ENCODE assay signal across 10 mouse cellular contexts in the genomic region with DNA sequence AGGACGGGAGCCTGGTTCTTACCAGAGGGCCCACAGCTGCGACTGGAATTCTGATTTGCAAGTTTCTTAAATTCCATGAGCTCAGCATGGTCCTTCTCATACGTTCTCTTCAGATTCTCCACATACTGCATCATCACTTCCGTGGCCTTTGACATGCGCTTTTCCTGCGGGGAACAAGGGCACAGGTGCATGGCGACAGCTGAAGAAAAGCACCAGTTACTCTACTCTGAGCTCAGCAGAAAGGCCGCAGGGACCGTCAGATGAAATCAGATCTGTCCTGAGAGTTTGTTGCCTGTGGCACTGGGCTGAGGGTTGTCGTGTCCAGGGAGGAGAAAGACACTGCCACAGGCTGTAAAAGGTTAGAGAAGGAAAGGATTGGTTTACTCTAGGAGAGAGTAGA. TPM values are rescaled to one million over a fixed set of nuclear protein-coding genes. Genes with fewer than 3 reads are reported as not detected.
DNase-seq lines count a peak whose midpoint lies in the region; ATAC-seq and TF ChIP-seq lines count a peak whose summit lies in the region.
"Not testable (repeated sequence)": the region's sequence is repeated elsewhere in the genome, so short reads cannot be mapped to it uniquely, and the experiment has no call there.
"Had no signal": no experiment of that assay in that cellular context is flagged by ENCODE, and none has a peak within 500 bp of the region (broad histone marks: within the 10 kb centered on the region; RNA-seq: fewer than 3 reads in every experiment).

No protein-coding gene starts in this region.

- not testable (repeated sequence) for H3K4me3 ChIP-seq in embryonic facial prominence, embryonic 14.5 days (ENCODE audit: low read depth, low read length); gastrocnemius, adult 2 months; limb, embryonic 13.5 days; limb, embryonic 15.5 days

- not testable (repeated sequence) for H3K9me3 ChIP-seq in embryonic facial prominence, embryonic 14.5 days (ENCODE audit: control insufficient read depth, low read length); limb, embryonic 13.5 days; limb, embryonic 15.5 days

- H3K4me2 ChIP-seq in embryonic facial prominence, embryonic 14.5 days (ENCODE audit: low read depth, low read length); limb, embryonic 13.5 days (replicated peaks); limb, embryonic 15.5 days: not testable (repeated sequence)

- not testable (repeated sequence) for H3K4me1 ChIP-seq in embryonic facial prominence, embryonic 14.5 days (ENCODE audit: control insufficient read depth, insufficient read depth, low read length); limb, embryonic 13.5 days; limb, embryonic 15.5 days

- peak; percentile 73 for ATAC-seq in embryonic facial prominence, embryonic 14.5 days (ENCODE audit: low read depth)
- peak; percentile 69 for ATAC-seq in limb, embryonic 13.5 days (ENCODE audit: low FRiP score, low read depth)
- ATAC-seq in limb, embryonic 15.5 days (ENCODE audit: insufficient number of reproducible peaks, low FRiP score, low TSS enrichment, low read depth): peak; percentile 31; the same call in 1 of the 2 replicates

- H3K36me3 ChIP-seq in embryonic facial prominence, embryonic 14.5 days (ENCODE audit: control insufficient read depth, insufficient read depth, low read length); limb, embryonic 13.5 days; limb, embryonic 15.5 days: not testable (repeated sequence)

- 56% methylated on average over 10 of the region's 10 CpGs for WGBS in embryonic facial prominence, embryonic 14.5 days
- 75% methylated on average over 10 of the region's 10 CpGs for WGBS in limb, embryonic 13.5 days
- 75% methylated on average over 10 of the region's 10 CpGs for WGBS in limb, embryonic 15.5 days

- not testable (repeated sequence) for TF ChIP-seq CTCF in gastrocnemius, adult 2 months (IDR thresholded peaks at IDR 0.05)

- H3K9ac ChIP-seq in embryonic facial prominence, embryonic 14.5 days (ENCODE audit: low read depth, low read length); limb, embryonic 13.5 days; limb, embryonic 15.5 days: not testable (repeated sequence)

- intact Hi-C loops in gastrocnemius, adult 2 months (cut with DNase I): not testable (repeated sequence)

- not testable (repeated sequence) for H3K27me3 ChIP-seq in embryonic facial prominence, embryonic 14.5 days (replicated peaks; ENCODE audit: control insufficient read depth, insufficient read depth, low read length); limb, embryonic 13.5 days; limb, embryonic 15.5 days

- not testable (repeated sequence) for H3K27ac ChIP-seq in embryonic facial prominence, embryonic 14.5 days (replicated peaks; ENCODE audit: low read depth, low read length); limb, embryonic 13.5 days; limb, embryonic 15.5 days
- peak overlapping the region; percentile 50; the same call in 1 of the 2 replicates for H3K27ac ChIP-seq in gastrocnemius, adult 2 months

- peak; percentile 47 for DNase-seq in embryonic facial prominence, embryonic 14.5 days (ENCODE audit: low spot score)
- not testable (repeated sequence) for DNase-seq in gastrocnemius, adult 2 months
- DNase-seq in skeletal muscle tissue, adult 2 months (ENCODE audit: low read depth, low spot score): peak; percentile 34

RNA-seq across cellular contexts. Expression of a gene that starts 32.7 kb away (rescaled TPM):
- 19.5 and 20.1 TPM in 2 replicates for polyA plus RNA-seq in embryonic facial prominence, embryonic 14.5 days (2014; fragmentation: Nextera tagmentation; extraction: Ambion mirVana)
- total RNA-seq in gastrocnemius, adult 2 months (2021): 1 to 10 TPM; 5.7 to 9.6 TPM
- polyA plus RNA-seq in limb, embryonic 13.5 days (2015; fragmentation: Nextera tagmentation; extraction: Ambion mirVana): 2.4 and 3.2 TPM in 2 replicates
- polyA plus RNA-seq in limb, embryonic 15.5 days (2015; fragmentation: Nextera tagmentation; extraction: Ambion mirVana): 14.6 and 19.4 TPM in 2 replicates
- total RNA-seq: CH12.LX had no signal
- polyA plus RNA-seq: activated CD4-positive, CD25-positive, alpha-beta regulatory T cell, adult 4 months; CD4-positive, CD25-positive, alpha-beta regulatory T cell, adult 4 months; G1E; Patski had no signal

RNA-seq across cellular contexts. Expression of a gene that starts 51.5 kb away (rescaled TPM):
- 30.1 and 30.2 TPM in 2 replicates for polyA plus RNA-seq in embryonic facial prominence, embryonic 14.5 days (2014; fragmentation: Nextera tagmentation; extraction: Ambion mirVana)
- total RNA-seq in gastrocnemius, adult 2 months (2021): 10 to 100 TPM; 20.1 to 21.4 TPM
- 18.5 and 19.0 TPM in 2 replicates for polyA plus RNA-seq in limb, embryonic 13.5 days (2015; fragmentation: Nextera tagmentation; extraction: Ambion mirVana)
- polyA plus RNA-seq in limb, embryonic 15.5 days (2015; fragmentation: Nextera tagmentation; extraction: Ambion mirVana): 18.6 and 24.4 TPM in 2 replicates
